Mouse (Mus musculus): ENCODE data around the gene Tmem132e. TPM values are rescaled to one million over a fixed set of nuclear protein-coding genes. Genes with fewer than 3 reads are reported as not detected.

Gene Tmem132e
- polyA plus RNA-seq, 1 experiment from 2014 or later: 1.0 TPM

DNA sequence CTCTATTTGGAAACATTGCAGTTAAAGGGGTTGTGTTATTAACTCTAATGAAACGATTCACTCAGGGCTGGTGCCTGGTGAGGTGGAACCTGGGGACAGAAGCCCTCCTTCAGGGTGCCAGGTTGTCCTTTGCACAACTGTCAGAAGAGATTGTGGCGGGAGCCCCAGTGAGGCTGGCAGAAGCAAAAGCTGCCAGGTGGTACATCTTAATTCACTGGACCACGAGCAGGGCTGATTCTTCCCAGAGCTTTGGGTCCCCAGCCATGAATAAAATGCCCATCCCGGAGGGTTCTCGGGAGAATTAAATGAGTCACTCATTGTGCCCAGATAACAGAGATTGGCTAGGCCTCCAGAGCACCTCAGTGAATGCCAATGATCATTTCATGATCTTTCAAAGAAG lies 63.8 kb downstream of the Tmem132e start:
- 70% methylated on average over 5 of the region's 5 CpGs for WGBS

DNA sequence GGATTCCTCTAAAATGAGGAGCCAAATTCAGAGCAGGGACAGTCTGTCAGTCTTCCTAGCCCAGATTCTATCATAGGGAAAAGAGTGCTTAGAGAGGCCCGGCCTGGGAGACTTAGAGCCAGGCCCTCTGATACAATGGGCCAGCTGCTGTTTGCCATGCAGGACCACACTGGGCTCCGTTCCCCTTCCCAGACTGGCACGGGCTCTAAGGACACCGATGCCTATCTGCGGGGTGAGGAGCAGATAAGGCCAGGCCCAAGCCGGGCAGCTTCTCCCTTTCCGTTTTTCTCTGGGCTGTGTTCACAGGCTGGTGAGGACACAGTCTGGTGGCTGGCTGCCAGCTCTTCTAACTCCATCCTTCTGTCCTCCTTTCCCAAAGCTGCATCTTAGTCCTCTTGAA lies 64.5 kb downstream of the Tmem132e start:
- Histone ChIP-seq H3K36me3 (replicated peaks) (no peaks in the 10 kb centered on the region), H3K4me3 (no peak overlapping the region), H3K27me3 (replicated peaks; ENCODE audit: low read depth, poor library complexity, severe bottlenecking) (peaks cover 21% of the 10 kb centered on the region; the same call in 1 of the 2 replicates), H3K27ac (replicated peaks) (no peak overlapping the region), H3K9me3 (no peaks in the 10 kb centered on the region), H3K4me1 (peaks cover 4% of the 10 kb centered on the region; the same call in 1 of the 2 replicates)
- 88% methylated on average over 7 of the region's 7 CpGs for WGBS
- no peak for DNase-seq (ENCODE audit: low spot score)

More for the DNA sequence above, 63.8 kb downstream of the Tmem132e start:
- H3K4me1 ChIP-seq: peaks cover 10% of the 10 kb centered on the region; the same call in 1 of the 2 replicates
- no peaks in the 10 kb centered on the region for H3K36me3 ChIP-seq (replicated peaks)
- H3K27me3 ChIP-seq (replicated peaks; ENCODE audit: low read depth, poor library complexity, severe bottlenecking): peaks cover 22% of the 10 kb centered on the region; the same call in 1 of the 2 replicates
- H3K9me3 ChIP-seq: no peaks in the 10 kb centered on the region
- no peak overlapping the region for H3K27ac ChIP-seq (replicated peaks)
- DNase-seq (ENCODE audit: low spot score): no peak
- no peak overlapping the region for H3K4me3 ChIP-seq

DNA sequence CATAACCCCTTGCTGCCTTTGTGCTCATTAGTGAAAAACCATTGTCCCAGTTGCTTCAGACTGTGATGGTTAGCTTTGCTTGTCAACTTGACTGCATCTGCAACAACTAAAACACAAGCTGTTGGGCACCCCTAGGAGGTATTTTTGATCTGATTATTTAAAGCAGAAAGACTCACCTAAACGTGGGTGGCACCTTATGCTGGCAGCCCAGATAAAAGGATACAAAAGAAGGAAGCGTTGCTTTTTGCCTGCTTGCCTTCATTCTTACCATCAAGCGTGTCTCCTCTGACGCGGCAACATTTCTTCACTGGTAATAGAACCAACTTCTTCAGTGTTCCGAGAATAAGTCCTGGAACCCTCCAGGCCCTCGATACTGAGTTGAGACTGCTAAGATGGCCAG lies 72.6 kb downstream of the Tmem132e start:
- no peaks in the 10 kb centered on the region for H3K9me3 ChIP-seq
- no peaks in the 10 kb centered on the region for H3K4me1 ChIP-seq
- H3K27ac ChIP-seq (replicated peaks): no peak overlapping the region
- peaks cover 7% of the 10 kb centered on the region; the same call in 1 of the 2 replicates for H3K27me3 ChIP-seq (replicated peaks; ENCODE audit: low read depth, poor library complexity, severe bottlenecking)
- no peak overlapping the region for H3K4me3 ChIP-seq
- DNase-seq (ENCODE audit: low spot score): no peak
- H3K36me3 ChIP-seq (replicated peaks): no peaks in the 10 kb centered on the region
- 84% methylated on average over 7 of the region's 7 CpGs for WGBS

DNA sequence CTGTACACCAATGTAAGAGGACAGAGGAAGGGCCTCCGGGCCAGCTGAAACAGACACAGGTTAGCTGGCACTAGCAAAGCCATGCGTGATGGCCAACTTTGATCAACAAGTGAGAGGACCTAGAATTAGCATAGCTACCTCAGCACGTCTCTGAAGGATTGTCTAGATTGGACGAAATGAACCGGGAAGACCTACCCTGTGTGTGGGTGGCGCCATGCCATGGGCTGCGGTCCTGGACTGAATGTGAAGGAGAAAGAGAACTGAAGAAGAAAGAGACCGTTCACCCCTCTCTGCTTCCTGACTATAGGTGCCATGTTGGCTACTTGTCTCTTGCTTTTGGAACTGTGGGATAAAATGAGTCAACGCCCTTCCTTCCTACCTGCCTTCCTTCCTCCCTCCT lies 76.8 kb downstream of the Tmem132e start:
- no peak overlapping the region for H3K27ac ChIP-seq (replicated peaks)
- peaks cover 5% of the 10 kb centered on the region; the same call in 1 of the 2 replicates for H3K27me3 ChIP-seq (replicated peaks; ENCODE audit: low read depth, poor library complexity, severe bottlenecking)
- H3K9me3 ChIP-seq: no peaks in the 10 kb centered on the region
- no peaks in the 10 kb centered on the region for H3K36me3 ChIP-seq (replicated peaks)
- WGBS: 92% methylated on average over 9 of the region's 9 CpGs
- H3K4me3 ChIP-seq: no peak overlapping the region
- no peak for DNase-seq (ENCODE audit: low spot score)
- no peaks in the 10 kb centered on the region for H3K4me1 ChIP-seq

DNA sequence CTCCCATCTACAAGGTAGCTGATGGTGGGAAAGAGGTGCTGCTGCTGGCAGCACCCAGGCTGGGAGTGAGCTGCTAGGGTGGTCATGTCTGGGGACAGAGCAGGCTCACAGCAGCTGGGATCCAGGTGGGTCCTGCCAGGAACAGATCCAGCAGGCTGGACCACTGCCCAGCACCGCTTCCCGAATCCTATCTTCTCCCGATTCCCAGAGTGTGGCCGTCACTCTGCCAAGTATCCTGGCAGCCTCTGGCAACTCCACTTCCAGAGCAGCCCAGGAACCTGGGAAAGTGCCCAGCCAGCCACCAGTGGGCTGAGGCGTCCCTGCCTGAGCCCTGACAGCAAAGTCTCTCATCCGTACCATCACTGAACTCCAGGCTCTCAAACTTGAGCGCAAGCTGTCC lies 78.5 kb downstream of the Tmem132e start:
- Histone ChIP-seq H3K27me3 (replicated peaks; ENCODE audit: low read depth, poor library complexity, severe bottlenecking) (peaks cover 5% of the 10 kb centered on the region; the same call in 1 of the 2 replicates), H3K36me3 (replicated peaks) (no peaks in the 10 kb centered on the region), H3K4me3 (no peak overlapping the region), H3K27ac (replicated peaks) (no peak overlapping the region), H3K9me3 (no peaks in the 10 kb centered on the region), H3K4me1 (no peaks in the 10 kb centered on the region)
- no peak for DNase-seq (ENCODE audit: low spot score)
- WGBS: 91% methylated on average over 7 of the region's 7 CpGs

DNA sequence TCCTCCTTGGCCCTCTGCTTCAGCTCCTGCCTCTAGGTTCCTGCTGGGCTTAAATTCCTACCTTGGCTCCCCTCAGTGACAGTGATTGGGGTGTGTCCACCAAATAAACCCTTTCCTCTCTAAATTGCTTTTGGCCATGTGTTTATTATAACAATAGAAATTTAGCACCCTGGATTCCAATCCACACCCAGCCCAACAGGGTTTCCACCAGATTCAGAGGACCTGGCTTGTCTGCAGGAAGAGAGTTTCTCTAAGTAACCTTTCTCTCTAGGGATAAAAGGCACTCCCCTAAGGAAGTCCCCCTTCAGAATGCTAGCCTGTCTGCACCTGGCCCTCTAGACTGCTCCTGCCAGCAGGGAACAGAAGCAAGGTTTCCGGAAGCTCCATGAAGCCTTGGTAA lies 82.4 kb downstream of the Tmem132e start:
- no peak for DNase-seq (ENCODE audit: low spot score)
- WGBS: 80% methylated on average over 1 of the region's 1 CpGs
- Histone ChIP-seq H3K27me3 (replicated peaks; ENCODE audit: low read depth, poor library complexity, severe bottlenecking) (peaks cover 11% of the 10 kb centered on the region; the same call in 1 of the 2 replicates), H3K9me3 (no peaks in the 10 kb centered on the region), H3K4me3 (no peak overlapping the region), H3K4me1 (peaks cover 12% of the 10 kb centered on the region), H3K36me3 (replicated peaks) (no peaks in the 10 kb centered on the region), H3K27ac (replicated peaks) (no peak overlapping the region; the same call in 1 of the 2 replicates)

DNA sequence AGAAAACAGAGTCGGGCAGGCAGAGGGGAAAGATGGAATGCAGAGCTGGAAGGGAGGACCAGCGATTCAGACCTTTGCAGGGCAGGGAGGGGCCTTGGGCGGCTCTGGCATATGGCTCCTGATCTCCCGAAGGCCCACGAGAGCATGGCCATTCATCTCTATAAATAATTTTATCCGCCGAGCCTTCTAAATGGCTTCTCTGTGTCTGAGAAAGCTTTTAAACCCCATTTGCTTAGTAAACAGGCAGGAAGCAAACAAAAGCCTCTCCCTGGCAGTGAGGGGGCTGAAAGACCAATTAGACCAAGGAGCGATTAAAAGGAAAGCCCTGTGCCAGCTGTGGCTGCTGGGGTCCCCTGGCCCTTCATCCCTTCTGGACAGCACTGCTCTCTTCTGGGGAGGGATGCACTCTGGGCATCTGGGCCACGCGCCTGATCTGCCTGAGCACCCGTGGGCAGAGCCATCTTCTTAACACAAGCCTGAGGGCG lies 84.5 kb downstream of the Tmem132e start:
- Histone ChIP-seq H3K36me3 (replicated peaks) (no peaks in the 10 kb centered on the region), H3K4me1 (peaks cover 20% of the 10 kb centered on the region), H3K27me3 (replicated peaks; ENCODE audit: low read depth, poor library complexity, severe bottlenecking) (0 out of 2 replicates have a peak, but pooled peaks cover 5% of the 10 kb centered on the region), H3K27ac (replicated peaks) (no peak overlapping the region; the same call in none of the 2 replicates), H3K9me3 (no peaks in the 10 kb centered on the region), H3K4me3 (no peak overlapping the region)
- WGBS: 44% methylated on average over 12 of the region's 12 CpGs
- DNase-seq (ENCODE audit: low spot score): no peak

DNA sequence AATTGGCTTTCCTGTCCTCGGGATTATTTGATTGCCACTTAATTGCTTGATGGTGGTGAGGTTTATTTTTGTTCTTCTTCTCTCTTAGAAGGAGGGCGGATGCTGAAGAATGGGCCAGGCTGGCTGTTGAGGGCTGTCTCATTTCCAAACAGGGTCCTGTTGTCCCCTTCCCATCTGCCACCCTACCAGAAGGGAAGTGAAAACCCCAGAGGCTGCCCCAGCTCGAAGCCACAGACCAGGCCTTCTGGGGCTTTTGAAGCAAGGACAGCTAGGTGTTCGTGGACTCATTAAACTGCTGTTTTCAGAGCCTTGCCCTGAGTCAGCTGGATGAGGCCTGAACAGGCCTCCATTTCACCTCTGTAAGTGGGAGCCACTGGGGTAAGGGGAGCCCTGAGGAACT lies 87.4 kb downstream of the Tmem132e start:
- no peak for DNase-seq (ENCODE audit: low spot score)
- 75% methylated on average over 4 of the region's 4 CpGs for WGBS
- peaks cover 39% of the 10 kb centered on the region for H3K4me1 ChIP-seq
- H3K27me3 ChIP-seq (replicated peaks; ENCODE audit: low read depth, poor library complexity, severe bottlenecking): 0 out of 2 replicates have a peak, but pooled peaks cover 5% of the 10 kb centered on the region
- no peaks in the 10 kb centered on the region for H3K36me3 ChIP-seq (replicated peaks)
- no peak overlapping the region for H3K27ac ChIP-seq (replicated peaks)
- no peak overlapping the region for H3K4me3 ChIP-seq
- H3K9me3 ChIP-seq: no peaks in the 10 kb centered on the region

DNA sequence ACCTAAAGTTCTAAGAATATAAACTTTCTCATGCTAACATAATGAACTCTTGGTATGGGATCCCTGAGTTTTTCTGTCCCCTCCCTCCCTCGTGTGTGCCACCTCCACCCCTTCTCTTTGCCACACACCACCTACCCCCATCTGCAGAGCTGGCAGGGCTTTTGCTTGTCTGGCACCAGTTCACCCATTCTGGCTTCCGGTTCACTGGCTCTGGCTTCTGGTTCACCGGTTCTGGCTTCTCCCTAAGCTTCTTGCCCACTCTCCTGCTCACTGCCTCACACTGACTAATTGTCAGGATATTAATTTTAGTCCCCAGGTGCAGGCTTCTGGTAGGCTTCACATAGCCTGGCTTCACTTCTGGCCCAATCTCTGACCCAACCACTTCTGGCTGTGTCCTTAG lies 88.7 kb downstream of the Tmem132e start:
- H3K36me3 ChIP-seq (replicated peaks): no peaks in the 10 kb centered on the region
- no peaks in the 10 kb centered on the region for H3K9me3 ChIP-seq
- no peak for DNase-seq (ENCODE audit: low spot score)
- peaks cover 39% of the 10 kb centered on the region for H3K4me1 ChIP-seq
- no peak overlapping the region for H3K27ac ChIP-seq (replicated peaks)
- WGBS: 84% methylated on average over 3 of the region's 3 CpGs
- H3K4me3 ChIP-seq: no peak overlapping the region
- 0 out of 2 replicates have a peak, but pooled peaks cover 5% of the 10 kb centered on the region for H3K27me3 ChIP-seq (replicated peaks; ENCODE audit: low read depth, poor library complexity, severe bottlenecking)

DNA sequence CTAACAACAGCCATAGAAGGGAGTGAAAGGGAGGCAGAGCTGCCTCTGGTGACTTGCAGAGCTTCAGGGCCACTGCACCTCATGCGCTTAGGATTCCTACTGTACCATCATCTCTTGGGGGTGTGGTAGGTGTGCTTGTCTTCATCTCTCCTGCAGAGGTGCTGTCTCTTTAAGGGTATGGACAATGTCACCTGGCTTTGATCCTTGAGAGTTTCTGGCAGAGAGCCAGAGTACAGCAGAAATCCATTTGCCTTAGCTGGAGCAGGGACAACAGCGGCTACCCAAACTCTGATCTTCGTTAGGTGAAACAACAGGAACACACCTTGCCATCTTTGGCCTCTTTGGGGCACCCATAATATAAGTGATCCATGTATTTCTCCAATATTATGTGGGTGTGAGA lies 92.2 kb downstream of the Tmem132e start:
- Histone ChIP-seq H3K4me3 (no peak overlapping the region), H3K4me1 (peaks cover 32% of the 10 kb centered on the region), H3K27ac (replicated peaks) (no peak overlapping the region), H3K9me3 (no peaks in the 10 kb centered on the region), H3K27me3 (replicated peaks; ENCODE audit: low read depth, poor library complexity, severe bottlenecking) (no peaks in the 10 kb centered on the region), H3K36me3 (replicated peaks) (no peaks in the 10 kb centered on the region)
- 87% methylated on average over 3 of the region's 3 CpGs for WGBS
- no peak for DNase-seq (ENCODE audit: low spot score)

DNA sequence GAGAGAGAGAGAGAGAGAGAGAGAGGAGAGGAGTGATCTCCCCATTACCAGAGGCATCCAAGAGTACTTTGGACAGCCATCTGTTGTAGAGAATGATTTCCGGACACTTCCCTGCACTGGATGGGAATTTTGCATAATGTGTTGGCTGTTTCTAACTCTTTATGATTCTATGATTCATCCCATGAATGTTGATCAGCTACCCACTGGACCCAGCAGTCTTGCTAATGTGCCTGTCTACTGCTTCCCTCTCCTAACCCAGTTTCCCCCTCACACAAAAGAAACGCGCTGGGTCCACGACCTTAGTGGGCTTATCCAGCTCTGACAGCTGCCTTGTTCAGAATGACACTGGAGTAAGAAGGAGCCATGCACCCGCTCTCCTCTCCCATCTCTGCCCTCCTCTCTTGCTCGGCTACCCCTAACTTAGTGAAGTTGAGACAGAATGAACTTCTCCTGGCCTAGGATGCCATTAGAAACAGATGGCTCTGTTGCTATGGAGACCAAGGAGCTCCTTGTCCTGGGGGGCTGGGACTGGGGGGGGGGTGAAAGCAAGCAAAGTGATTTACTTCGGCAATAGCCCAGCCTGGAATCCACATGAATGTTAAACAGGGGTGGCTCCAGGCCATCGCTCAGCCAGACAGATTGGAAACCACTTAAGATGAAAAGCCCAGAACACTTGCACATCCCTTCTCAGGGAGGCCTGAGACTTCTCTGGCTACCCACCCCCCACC lies 98.8 kb downstream of the Tmem132e start:
- Histone ChIP-seq H3K27ac (replicated peaks) (0 out of 2 replicates have a peak overlapping the region, but pooled peaks have one; percentile 30), H3K4me3 (no peak overlapping the region), H3K9me3 (no peaks in the 10 kb centered on the region), H3K36me3 (replicated peaks) (no peaks in the 10 kb centered on the region), H3K4me1 (peaks cover 22% of the 10 kb centered on the region), H3K27me3 (replicated peaks; ENCODE audit: low read depth, poor library complexity, severe bottlenecking) (no peaks in the 10 kb centered on the region)
- DNase-seq (ENCODE audit: low spot score): peak; percentile 53
- WGBS: 56% methylated on average over 8 of the region's 8 CpGs

DNA sequence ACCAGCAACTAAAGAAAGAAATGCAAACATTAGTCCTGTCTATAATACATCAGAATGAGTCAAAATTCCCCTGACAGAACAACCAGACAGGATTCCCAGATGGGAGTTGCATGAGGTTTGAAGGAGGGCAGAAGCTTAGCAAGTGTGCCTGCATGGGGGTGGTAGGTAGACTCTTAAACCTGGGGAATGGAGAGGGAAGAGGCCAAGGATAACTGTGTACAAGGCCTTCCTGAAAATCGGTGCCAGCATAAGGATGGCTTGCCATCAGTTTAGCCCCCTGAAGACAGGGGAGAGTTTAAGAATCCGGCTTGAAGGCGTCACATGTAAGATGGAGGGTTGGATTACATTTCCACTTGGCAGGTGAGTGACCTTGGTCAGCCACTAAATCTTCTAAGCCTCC lies 102.2 kb downstream of the Tmem132e start:
- WGBS: 80% methylated on average over 3 of the region's 3 CpGs
- Histone ChIP-seq H3K9me3 (no peaks in the 10 kb centered on the region), H3K4me3 (no peak overlapping the region), H3K27ac (replicated peaks) (no peak overlapping the region), H3K27me3 (replicated peaks; ENCODE audit: low read depth, poor library complexity, severe bottlenecking) (no peaks in the 10 kb centered on the region), H3K36me3 (replicated peaks) (no peaks in the 10 kb centered on the region), H3K4me1 (peaks cover 16% of the 10 kb centered on the region)
- no peak for DNase-seq (ENCODE audit: low spot score)

All from embryonic facial prominence, embryonic 10.5 days (tissue).